Mouse (Mus musculus) urinary bladder, postnatal 10 days (tissue): ENCODE data around the gene Maml2.

Source experiments
- DNase-seq: peaks from one replicate; pipeline ENCODE4 v3.0.0; 2022; ENCODE audit warnings: low spot score

Gene Maml2

DNA sequence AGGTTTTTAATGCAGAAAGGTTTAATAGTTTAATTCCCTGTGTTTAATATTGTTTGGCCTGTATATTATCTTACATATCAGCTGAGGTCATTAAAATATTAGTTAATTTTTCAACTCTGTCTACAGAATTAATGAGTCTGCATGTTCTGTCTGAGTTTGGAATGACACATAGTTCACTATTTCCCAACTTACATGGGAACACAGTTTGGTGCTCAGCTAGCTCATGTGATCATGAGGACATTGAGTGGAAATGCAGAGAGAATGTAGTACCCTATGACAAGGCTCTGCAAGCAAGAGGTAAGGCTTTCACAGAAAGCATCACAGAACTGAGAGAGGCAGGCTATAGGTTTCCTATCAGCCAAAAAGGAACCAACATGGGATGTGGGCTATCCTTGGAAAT is 197.8 kb downstream of the Maml2 start:
- DNase-seq: no peak

GRCm38 (mm10) chr9:13497016-13497415 is 199.3 kb downstream of the Maml2 start:
- DNase-seq: no peak

DNA sequence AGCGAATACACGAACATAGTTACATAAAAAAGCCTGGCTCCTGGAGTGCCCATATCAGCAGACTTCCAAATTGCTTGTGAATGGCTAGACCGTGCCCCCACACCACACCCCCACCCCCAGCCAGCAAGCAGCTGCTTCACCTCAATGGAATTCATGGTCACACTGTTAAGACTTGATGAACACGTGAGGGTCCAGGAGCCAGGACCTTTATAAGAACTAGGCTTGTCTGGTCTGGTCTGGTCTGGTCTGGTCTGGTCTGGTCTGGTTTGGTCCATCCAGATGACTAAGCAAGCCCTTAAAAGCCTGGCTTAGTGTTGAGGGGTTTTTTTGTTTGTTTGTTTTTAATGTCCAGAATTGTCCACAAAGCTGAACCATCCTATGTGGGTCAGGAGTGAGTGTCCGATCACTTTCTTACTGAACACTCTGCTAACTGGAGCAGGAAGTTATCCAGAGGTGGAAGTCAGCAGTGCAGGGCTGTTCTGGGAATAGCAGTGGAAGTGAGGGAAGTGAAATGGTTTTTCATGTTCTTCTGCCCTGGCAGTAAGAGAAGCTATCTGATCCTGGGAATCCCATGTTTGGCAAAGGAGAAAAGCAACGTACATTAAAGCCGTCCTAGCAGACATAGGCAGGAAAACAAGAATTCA is 200.1 kb downstream of the Maml2 start:
- peak; percentile 20 for DNase-seq

GRCm38 (mm10) chr9:13500045-13500444 is 202.3 kb downstream of the Maml2 start:
- DNase-seq: no peak

DNA sequence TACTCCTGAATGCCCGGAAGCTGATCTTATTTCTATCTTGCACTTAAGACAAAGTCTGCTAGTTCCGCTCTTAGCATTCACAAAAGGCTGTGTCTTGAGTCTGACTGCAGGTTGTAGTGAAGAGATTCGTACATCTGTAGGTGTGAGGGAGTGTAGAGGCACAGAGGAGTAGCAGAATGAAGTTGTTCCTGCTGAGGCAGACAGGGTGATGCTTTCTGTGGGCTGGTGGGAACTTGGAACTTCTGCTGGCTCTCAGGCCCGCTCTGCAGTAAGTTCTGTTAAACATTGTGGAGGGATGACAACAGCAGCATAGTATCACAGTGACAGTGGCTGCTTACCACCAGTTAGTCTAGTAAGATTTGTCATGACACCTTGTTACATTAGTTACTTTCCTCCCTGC is 207.3 kb downstream of the Maml2 start:
- DNase-seq: no peak

DNA sequence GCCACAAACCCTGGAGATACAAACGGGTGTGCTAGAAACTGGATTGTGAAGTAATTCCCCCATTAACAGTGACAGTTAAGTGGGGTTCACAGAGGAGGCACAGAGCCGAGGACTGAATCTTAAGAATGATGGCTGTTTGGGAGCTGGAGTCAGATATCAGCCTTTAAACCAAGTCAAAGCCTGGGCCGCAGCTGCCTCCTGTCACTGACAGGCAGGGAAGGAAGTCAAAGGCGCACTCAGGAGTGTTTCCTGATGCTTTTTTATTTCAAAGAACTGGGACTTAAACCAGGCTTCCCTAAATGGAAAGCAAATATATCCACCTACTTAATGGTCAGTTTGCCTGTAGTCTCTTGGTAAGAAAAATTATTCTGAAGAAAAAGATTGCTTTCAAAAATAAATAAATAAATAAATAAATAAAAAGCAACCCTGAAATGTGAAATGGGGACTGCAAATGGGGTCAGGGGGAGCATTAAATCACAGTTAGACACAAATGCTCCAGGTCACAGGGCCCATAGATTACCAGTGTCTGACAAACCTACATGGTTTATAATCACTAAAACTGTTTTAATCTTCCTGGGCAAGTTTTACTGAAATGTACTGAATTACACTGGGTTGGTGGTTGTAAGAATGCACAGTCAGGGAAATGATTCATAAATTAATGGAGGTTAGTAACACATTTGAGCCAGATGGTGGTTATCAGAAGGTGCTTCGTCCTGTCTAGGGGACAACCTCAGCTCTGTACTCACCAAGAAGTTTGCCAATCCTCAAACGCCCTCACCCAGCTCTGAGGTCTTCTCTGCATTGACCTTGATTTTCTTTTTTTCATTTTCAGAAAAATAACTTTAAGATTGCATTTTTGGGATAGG is 209.4 kb downstream of the Maml2 start:
- no peak for DNase-seq

DNA sequence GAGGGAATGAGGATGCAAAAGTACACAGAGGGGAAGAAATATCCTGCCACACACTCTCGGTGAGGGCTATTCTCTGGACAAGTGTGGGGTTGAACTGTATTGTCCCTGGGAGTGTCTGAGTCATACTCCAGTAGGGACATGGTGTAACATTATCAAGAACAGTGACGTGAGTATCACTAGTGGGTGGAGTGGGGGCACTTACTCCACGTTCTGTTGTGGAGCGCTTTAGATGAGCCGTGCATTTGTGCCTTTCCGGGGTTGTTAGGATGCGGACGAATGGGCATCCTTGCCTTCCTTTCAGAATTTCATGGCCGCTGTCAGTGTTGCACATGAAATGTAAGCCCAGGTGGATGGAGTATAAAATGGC is 210.0 kb downstream of the Maml2 start:
- no peak for DNase-seq

- no peak for DNase-seq
These were observed 212.0 kb downstream of the Maml2 start for GRCm38 (mm10) chr9:13509751-13510150.

DNA sequence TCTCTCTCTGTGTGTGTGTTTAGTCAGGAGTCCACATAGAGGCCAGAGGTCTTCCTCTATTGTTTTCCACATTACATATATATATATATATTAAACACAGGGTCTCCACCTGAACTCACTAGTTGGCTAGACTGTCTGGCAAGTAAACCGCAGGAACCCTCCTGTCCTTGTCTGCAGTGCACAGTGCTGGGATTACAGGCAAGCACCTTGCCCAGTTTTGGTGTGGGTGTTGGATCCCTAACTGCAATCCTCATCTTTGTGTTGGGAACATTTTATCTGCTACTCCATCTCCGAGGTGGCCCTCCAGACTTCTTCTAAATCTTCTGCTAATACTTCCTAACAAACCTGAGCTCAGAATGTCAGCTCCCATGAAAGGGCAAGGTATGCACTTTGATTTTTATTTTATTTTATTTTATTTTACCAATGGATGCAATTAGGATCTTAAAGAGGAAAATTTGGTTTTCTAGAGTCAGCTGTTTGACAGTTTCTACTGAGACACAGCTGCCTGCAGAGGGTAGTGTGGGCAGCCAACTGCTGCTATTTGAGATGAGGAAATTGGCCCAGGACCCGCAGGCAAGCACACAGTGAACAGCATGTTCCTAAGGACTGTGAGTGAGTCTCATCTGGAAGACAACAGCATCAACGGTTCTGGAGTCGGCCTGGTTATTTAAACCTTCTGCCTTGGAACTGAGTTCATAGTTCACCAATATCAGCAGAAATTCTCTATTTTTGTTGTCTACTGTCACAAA is 213.0 kb downstream of the Maml2 start:
- DNase-seq: no peak

DNA sequence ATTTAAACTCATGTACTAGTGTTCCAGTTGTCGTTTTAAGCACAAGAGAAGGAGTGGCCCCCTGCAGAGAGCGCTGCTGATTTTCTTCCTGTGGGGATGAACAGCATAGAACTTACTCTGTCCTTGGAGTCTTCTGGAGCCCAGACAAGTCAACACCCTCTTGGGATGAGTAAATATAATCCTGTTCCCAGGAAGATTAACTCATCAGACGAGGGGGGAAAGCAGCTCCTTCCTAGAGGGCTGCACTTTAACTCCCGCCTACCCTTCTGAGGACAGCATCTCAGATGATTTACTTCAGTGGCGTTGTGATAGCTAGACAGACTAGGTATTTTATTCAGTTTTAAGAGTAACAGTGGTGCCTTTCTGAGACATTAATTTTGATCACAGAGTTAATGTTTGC is 215.4 kb downstream of the Maml2 start:
- no peak for DNase-seq

DNA sequence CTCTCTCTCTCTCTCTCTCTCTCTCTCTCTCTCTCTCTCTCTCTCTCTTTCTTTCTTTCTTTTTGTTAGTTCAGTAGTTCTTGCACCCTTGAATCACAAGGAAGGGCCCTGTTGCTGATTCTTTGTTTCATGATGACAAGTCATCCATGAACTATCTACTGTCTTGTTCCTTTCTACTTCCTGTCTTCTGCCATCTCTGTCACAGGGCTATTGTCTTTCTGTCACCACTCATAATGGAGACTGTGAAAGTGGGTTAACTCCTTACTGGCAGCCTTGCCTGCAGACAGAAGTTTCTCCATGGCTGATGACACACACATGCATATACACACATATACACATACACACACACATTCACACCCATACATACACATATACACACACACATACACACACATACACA is 216.7 kb downstream of the Maml2 start:
- no peak for DNase-seq

- DNase-seq: no peak
These were observed 218.2 kb downstream of the Maml2 start for GRCm38 (mm10) chr9:13515976-13516375.

GRCm38 (mm10) chr9:13518031-13518430 is 220.3 kb downstream of the Maml2 start:
- DNase-seq: no peak

DNA sequence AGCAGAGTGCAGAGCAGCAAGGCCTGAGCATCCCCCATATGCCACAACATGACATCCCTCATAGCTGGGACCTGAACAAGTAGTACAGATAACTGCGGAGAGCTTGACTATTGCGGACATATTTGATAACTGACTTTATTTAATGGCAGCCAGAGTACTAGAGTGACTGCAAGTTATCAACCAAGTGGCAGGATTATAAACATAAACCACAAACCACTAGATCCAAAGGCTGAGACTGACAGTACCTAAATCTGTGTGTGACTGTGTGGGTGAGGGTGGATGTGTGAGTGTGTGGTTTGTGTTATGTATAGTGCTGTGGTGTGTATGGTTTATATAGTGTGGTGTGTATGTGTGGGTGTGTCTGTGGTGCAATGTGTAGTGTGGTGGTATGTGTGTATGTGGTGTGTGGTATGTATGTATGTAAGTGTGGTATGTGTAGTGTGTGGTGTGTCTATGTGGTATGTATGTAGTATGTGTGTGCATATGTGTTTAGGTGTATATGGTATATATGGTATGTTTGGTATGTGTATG is 220.7 kb downstream of the Maml2 start:
- no peak for DNase-seq

DNA sequence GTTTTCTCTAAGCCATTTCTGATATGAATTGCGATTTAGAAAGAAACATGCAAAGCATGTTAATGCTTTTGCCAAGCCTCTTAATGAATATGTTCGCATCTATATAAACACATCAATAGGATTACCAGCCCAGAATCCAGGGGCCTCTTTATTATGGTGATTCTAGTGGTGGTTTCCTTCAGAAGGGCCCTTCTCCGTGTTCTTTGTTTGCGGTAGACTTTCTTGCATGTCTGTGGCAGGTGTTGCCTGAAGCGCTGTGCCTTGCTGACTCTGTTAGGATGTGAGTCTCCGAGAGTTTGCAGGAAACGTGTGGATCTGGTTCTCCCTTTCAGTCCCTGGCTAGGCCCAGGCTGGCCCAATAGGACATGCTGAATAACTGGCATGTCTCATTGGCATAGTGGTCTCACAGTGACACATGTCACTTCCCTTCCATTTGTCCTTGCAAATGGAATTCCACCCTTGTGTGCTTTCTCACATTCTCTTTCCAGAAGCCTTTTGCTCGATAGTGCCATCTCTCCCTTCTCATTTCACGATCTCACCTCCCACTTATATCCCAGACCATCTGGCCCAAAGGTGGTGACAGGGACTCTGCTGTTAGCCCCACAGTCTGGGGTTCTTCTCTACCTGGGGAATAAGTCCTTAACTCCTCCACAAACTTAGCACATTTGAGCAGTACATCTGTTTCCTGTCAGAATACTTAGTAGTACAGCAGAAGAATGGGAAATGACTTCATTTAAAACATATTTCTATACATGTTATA is 224.5 kb downstream of the Maml2 start:
- DNase-seq: no peak

- DNase-seq: no peak
These were observed 225.3 kb downstream of the Maml2 start for GRCm38 (mm10) chr9:13523046-13523445.

DNA sequence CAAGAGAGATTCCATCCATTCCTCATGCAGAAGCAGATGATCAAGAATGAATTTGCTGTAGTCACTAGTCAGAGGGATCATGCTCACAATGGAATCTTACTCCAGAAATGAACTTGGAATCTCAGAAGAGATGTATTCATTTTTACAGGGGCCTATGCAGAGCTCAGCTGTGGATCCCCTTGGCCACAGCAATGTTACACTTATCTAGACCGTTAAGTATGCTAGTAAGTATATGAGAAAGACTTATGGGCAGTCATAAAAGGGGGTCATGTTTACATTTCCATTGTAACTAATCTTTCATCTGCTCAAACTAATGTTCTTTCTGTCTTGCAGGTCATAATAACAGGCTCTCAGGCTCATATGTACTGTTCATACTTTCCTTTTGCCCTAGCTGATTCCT is 227.3 kb downstream of the Maml2 start:
- no peak for DNase-seq

GRCm38 (mm10) chr9:13525561-13526255 is 228.0 kb downstream of the Maml2 start:
- no peak for DNase-seq

DNA sequence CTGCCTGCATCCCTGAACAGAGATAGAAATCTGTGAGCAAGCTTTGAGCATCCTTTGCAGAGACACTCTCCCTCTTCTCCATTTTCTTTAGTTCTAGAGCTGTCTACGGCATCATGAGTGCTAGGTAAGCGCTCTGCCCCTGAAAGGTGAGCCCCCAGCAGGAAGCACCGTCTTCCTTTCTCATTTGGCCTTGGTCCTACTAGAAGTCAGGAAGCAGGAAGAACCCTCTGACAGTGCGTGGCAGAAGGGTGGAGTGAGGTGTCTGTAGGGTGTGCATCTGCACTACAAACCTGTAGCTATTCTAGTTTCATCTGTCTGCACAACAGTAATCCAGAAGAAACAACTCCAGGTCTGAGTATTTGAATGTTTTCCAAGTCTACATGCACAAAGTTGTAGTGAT is 232.8 kb downstream of the Maml2 start:
- no peak for DNase-seq

- no peak for DNase-seq
These were observed 235.4 kb downstream of the Maml2 start for GRCm38 (mm10) chr9:13533076-13533707.

GRCm38 (mm10) chr9:13535803-13536202 is 238.0 kb downstream of the Maml2 start:
- DNase-seq: no peak
